Mouse (Mus musculus) MEL-GATA-1-ER (cell line): ENCODE results near the gene Plekhm3.
"Not testable (repeated sequence)": the region's sequence is repeated elsewhere in the genome, so short reads cannot be mapped to it uniquely, and the experiment has no call there.

Experiments used
- DNase-seq: peaks from one replicate; pipeline ENCODE4 v3.0.0-alpha.2; 2012; ENCODE audit warnings: low read depth; ENCODE audit errors: extremely low read depth

Gene Plekhm3

GRCm38 (mm10) chr1:64956479-64956961 is at the start of gene Plekhm3:
Gene Plekhm3 (minus strand): TSS chr1:64956824.
- peak; percentile 60 for DNase-seq

GRCm38 (mm10) chr1:65005575-65005974 is 49.0 kb upstream of the Plekhm3 start:
- no peak for DNase-seq

GRCm38 (mm10) chr1:65004526-65004925 is 47.9 kb upstream of the Plekhm3 start:
- DNase-seq = no peak

- no peak for DNase-seq
Measured at GRCm38 (mm10) chr1:64993206-64993605, 36.6 kb upstream of the Plekhm3 start.

DNA sequence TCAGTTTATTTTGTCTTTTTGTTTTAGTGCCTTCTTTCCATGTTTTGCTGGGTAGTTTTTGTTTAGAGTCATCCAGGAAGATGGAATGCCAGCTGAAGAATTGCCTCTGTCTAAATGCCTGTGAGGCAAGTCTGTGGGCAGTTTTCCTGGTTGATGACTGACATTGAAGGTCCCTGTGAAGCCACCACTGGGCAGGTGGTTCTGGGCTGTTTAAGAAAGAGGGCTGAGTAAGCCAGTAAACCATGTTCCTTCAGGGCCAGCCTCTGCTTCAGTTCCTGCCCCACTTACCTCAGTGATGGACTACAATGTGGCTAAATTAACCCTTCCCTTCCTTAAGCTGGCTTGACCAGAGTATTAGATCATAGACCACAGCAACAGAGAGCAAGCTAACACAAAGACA is 31.6 kb upstream of the Plekhm3 start:
- no peak for DNase-seq

- DNase-seq = peak; percentile 61
Measured at GRCm38 (mm10) chr1:64986120-64986519, 29.5 kb upstream of the Plekhm3 start.

DNA sequence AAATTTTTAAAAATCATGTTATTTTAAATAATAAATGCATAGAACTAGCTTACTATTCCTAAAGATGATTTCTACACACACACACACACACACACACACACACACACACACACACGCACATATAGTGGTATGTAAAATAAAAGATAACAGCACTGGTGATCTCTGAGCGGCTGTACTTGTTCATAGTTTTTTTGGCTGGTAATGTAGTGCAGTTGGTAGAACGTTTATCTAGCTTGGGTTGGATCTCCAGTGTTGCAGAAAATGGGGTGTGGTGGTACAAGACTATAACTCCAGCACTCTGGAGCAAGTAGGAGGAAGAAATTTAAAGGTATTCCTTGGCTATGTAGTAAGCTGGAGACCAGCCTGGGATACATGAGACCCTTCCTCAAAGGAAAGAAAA is 26.6 kb upstream of the Plekhm3 start:
- DNase-seq = no peak

GRCm38 (mm10) chr1:64978321-64978799 is 21.7 kb upstream of the Plekhm3 start:
- DNase-seq = no peak

DNA sequence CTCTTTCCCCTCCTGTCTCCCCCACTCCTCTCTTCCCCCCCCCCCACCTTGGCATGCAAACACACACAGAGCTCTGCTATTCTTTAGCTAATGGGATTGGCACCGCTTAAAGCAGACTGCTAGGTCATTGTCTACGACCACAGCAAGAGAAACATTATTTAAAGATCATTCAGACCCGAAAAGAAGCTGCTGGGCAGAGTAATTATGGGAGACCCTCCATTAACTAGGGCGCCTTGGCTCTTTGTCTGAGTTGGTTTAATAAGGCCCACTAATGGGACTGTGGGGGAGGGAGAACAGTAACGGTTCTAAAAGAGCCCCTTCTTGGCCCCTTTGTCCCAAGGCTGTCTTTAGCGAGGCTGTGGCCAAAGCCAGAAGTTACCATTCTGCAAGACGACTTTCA is 18.7 kb upstream of the Plekhm3 start:
- DNase-seq = no peak

DNA sequence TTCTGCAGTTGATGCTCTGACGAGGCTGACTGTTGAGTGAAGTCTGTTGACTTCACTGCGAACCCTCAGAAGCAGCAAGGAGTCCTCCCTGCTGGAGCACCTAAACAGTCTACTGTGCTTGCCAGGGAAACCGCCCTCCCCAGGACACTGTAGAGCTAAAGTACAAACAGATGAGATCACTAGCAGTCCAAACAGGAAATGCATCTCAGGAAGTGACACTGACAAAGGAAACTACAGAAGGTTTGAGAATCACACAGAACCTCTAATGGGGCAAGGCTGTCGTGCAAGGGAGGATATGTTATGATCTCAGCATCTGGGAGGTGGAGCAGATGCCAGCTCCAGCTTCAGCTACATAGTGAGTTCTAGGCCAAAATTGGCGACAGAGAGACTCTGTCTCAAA is 14.1 kb upstream of the Plekhm3 start:
- DNase-seq = no peak

- DNase-seq = no peak
Measured at GRCm38 (mm10) chr1:64957021-64957489, 431 bp upstream of the Plekhm3 start.

- not testable (repeated sequence) for DNase-seq
Measured at GRCm38 (mm10) chr1:64954786-64955185, 1.8 kb downstream of the Plekhm3 start.

DNA sequence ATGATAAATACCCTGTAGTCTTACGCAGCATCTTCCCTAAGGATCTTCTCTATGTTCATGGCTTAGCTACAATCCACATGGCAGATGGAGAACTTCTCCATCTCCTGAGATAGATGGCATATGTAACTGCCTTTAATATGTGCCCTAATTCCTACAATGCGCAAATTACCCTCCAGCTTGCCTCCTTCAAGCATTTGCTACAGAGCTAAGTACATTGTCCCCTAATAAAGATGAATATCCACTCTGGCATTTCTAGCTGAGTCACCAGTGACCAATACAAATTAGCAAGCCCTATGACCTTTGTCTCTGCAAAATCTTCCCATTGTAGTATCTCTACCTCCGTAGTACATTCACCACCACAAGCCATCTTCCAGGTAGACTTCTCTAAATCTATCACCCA is 6.4 kb downstream of the Plekhm3 start:
- DNase-seq = no peak

DNA sequence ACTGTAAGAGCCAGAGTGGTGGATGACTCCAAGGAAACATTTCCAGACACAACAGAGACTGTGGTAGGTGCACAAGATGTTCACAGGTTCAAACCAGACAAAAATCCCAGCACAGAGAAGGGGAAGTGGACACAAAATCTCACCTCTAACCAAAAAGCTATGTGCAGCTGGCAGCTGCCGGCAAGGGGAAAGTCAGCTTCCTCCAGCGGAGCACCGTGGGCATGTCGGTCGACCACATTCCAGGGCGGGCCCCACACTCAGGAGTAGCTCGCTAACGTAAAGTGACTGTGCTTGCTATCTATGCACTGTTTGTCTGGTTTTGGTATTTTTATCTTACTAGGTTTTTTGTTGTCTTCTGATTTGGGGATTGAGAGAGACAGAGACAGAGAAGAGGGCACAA is 7.2 kb downstream of the Plekhm3 start:
- no peak for DNase-seq

- DNase-seq = no peak
Measured at GRCm38 (mm10) chr1:64946106-64946505, 10.5 kb downstream of the Plekhm3 start.

GRCm38 (mm10) chr1:64945214-64945785 is 11.3 kb downstream of the Plekhm3 start:
- DNase-seq = no peak

DNA sequence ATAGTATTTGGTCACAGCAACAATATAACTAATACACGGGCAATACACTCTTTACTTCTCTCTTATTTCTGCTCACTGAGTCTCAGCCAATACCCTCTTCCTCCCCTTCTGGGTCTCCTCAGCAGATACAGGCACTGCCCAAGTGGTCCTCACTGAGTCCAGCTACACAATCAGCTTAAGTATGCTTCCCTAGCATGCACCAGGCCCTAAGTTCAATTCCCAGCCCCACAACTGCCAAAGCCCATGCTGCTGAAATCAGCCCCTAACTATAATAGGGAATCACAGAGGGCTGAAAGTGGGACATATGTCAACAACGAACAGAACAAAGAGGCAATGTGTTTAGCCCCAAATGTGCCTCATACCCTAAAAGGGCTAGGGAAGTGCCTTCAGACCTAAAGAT is 11.9 kb downstream of the Plekhm3 start:
- no peak for DNase-seq

DNA sequence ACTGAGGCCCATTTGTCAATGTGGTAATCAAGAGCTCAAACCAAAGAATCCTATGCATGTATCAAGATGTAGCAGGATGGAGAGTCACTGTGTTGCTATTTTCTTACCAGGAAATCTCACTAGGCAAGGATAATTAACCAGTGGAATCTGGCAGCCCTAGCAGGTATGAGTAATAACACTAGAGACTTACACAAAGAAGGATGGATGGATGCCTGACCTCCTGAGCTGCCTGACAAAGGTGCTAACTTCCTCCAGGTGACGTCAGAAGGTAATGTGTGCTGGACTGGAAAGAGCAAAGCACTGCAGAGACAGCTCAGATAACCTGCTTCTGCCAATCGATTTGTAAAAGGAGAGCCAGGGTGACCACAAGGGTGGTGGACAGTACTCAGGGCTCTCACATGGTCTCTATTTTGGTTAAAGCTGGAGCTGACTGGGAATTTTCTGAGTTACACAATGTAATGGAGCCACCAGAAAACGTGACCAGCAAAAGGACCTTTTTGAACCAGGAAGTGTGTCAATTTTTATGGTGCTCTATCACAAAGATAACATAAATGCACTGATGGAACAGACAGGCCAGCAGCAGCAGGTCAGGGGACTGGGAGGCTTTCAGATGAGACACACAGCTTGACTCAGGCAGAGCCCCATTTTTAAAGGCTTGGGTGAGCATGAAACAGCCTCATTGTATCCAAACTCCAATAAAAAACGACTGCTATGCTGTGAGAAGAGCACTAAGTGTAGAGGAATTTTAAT is 14.4 kb downstream of the Plekhm3 start:
- no peak for DNase-seq

DNA sequence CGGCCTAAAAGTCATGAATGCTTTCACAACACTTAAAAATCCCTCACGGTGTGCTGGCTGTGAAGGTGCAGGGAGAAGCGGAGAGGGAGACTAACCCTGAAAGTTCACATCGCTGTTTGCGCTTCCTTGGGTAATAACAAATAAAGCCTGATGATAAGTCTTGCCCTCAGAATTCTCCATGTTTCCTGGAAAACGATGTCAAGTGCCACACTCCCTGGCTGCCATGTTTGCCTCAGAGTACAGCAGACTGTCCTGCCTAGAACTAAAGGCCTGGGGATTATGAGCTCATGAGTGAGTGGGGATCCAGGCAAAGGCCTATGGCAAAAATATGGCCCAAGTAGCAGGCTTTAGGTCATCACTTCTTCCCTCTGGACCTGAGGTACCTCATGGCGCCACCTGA is 17.7 kb downstream of the Plekhm3 start:
- DNase-seq = no peak

DNA sequence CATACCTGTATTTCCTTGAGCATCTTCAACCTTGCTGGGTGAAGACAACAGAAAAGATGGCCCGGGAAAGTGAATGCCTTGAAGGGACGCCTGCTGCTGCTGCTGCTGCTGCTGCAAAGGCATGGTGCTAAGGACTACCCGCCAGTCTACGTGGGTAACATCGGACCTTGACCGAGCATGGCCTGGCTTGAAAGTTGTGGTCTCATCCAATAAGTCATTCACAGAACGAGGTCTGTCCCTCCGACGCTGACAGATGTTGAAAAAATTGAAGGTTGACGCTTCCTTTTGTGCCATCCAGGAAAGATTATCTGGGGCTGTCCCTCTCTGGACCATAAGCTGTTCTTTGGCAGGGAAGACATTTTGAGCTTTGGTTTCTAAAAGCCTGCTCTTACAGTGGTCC is 18.9 kb downstream of the Plekhm3 start:
- DNase-seq = no peak

DNA sequence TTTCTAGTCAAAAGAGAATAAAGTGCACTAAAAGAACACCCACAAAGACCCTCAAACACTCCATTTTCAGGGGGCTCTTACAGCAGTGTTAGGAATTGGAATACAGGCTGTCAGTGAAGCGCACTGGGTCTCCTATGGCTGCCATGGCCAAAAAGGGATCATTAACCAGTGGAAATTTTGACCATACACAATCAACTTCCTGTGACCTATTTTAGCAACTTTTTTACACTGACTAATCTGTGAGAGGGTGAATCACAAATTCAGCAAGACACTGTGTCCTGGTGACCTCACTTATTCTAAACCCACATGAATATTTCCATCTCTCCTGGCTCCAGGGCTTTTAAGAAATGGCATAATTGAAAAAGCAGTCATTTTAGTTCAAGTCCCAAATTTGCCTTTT is 23.7 kb downstream of the Plekhm3 start:
- no peak for DNase-seq

DNA sequence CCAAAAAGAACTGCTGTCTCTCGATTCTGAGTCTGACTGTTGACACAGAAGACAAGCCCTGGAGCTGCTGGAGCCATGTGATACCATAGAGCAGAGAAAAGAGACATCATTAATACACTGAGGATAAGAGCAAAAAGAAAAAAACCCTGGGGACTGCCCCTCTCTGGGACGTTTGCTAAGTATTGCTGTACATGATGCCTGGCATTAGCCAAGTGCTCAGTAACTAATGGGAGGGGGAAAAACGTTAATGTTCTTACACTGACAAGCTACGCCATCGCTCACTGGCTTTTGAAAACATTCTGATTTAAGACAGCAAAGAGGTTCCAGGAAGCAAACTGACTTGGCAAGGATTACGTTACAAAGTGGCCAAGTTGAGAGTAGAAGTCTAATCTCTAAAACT is 26.5 kb downstream of the Plekhm3 start:
- DNase-seq = no peak

DNA sequence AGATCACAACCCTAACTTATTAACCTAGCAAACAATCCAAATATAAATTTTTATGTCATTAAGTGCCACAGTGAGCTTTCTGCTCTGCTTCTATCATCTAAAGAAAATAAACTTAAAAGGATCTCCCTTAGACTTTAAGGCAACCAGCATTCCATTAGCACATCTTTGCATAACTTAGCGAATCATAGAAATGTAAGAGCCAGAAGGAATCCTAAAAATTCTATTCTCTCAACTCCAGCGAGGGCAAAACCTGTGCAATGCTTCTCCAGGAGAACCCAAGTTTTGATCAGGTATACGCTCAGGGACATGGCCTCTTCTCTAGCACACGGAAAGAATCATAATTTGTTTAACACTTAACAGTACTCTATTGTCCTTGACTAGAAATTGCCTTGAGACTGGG is 27.0 kb downstream of the Plekhm3 start:
- DNase-seq = no peak
